Comparison of ENCODE assay signal across 21 mouse cellular contexts in genomic region chr3:84076543-84077332, GRCm38 (mm10). TPM values are rescaled to one million over a fixed set of nuclear protein-coding genes. Genes with fewer than 3 reads are reported as not detected.
A peak's percentile ranks its signal among the peaks of the same experiment; 100 is the strongest.
DNase-seq lines count a peak whose midpoint lies in the region; ATAC-seq and TF ChIP-seq lines count a peak whose summit lies in the region.
"Had no signal": no experiment of that assay in that cellular context is flagged by ENCODE, and none has a peak within 500 bp of the region (broad histone marks: within the 10 kb centered on the region; RNA-seq: fewer than 3 reads in every experiment).

No protein-coding gene starts in this region.

- no peaks in the 10 kb centered on the region for H3K27me3 ChIP-seq in heart, embryonic 16.5 days (ENCODE audit: control insufficient read depth, insufficient read depth, low read length)
- H3K27me3 ChIP-seq in liver, postnatal 0 days (ENCODE audit: insufficient read depth, low read length), result no peaks in the 10 kb centered on the region
- H3K27me3 ChIP-seq: forebrain, embryonic 13.5 days; hindbrain, embryonic 15.5 days; limb, embryonic 13.5 days; liver, embryonic 13.5 days; midbrain, embryonic 12.5 days; Patski had no signal

- no peak overlapping the region for H3K4me2 ChIP-seq in heart, embryonic 16.5 days (ENCODE audit: low read depth, low read length)
- no peak overlapping the region for H3K4me2 ChIP-seq in liver, postnatal 0 days (ENCODE audit: low read depth, low read length)
- H3K4me2 ChIP-seq: forebrain, embryonic 13.5 days; hindbrain, embryonic 15.5 days; limb, embryonic 13.5 days; liver, embryonic 13.5 days; midbrain, embryonic 12.5 days had no signal

- WGBS in heart, embryonic 16.5 days, result 72% methylated on average over 13 of the region's 13 CpGs
- WGBS in liver, postnatal 0 days (ENCODE audit: insufficient replicate concordance), result 70% methylated on average over 13 of the region's 13 CpGs
- 66% methylated on average over 13 of the region's 13 CpGs for WGBS in bone marrow, adult 2 months

- no peak overlapping the region for H3K4me3 ChIP-seq in heart, embryonic 16.5 days (ENCODE audit: low read length)
- H3K4me3 ChIP-seq in liver, postnatal 0 days (ENCODE audit: low read depth, low read length), result no peak overlapping the region
- no peak overlapping the region for H3K4me3 ChIP-seq in bone marrow, adult 2 months (replicated peaks; ENCODE audit: control insufficient read depth, low read depth, low read length)
- H3K4me3 ChIP-seq: forebrain, embryonic 13.5 days; hindbrain, embryonic 15.5 days; limb, embryonic 13.5 days; liver, embryonic 13.5 days; midbrain, embryonic 12.5 days had no signal

- TF ChIP-seq EP300 in liver, postnatal 0 days (IDR thresholded peaks at IDR 0.05; ENCODE audit: low read depth), result no peak

- no peak for DNase-seq in heart, adult 9 months (ENCODE audit: low spot score in 2 of 2)
- DNase-seq in liver, postnatal 0 days, result no peak
- no peak for DNase-seq in liver
- no peak for DNase-seq in embryo, embryonic 11 days
- DNase-seq: adrenal gland, postnatal 25 days; cerebellum, adult 2 months; cerebellum, postnatal 25 days; gastrocnemius, postnatal 14 days; heart, adult 18-20 months; kidney, adult 8-10 months; liver, embryonic 13.5 days had no signal

- ATAC-seq in heart, embryonic 16.5 days (replicated peaks; ENCODE audit: extremely low read depth, insufficient read depth, low FRiP score), result no peak
- ATAC-seq in liver, postnatal 0 days, result no peak
- 0 out of 2 replicates have a peak, but pooled peaks have one; percentile 34 for ATAC-seq in megakaryocyte-erythroid progenitor cell, adult 5-6 weeks (replicated peaks; ENCODE audit: low FRiP score, low TSS enrichment, poor library complexity, severe bottlenecking)
- ATAC-seq: forebrain, embryonic 13.5 days; Patski had no signal

- TF ChIP-seq CTCF in liver, postnatal 0 days (IDR thresholded peaks at IDR 0.05; ENCODE audit: low read depth), result 0 out of 2 replicates have a peak, but pooled peaks have one; percentile 16
- 0 out of 2 replicates have a peak, but pooled peaks have one; percentile 3 for TF ChIP-seq CTCF in bone marrow, adult 2 months (IDR thresholded peaks at IDR 0.05; ENCODE audit: control insufficient read depth, insufficient read depth, low read length)

- H3K9me3 ChIP-seq in heart, embryonic 16.5 days (replicated peaks; ENCODE audit: control insufficient read depth, low read length), result 0 out of 2 replicates have a peak, but pooled peaks cover 3% of the 10 kb centered on the region
- no peaks in the 10 kb centered on the region for H3K9me3 ChIP-seq in liver, postnatal 0 days (ENCODE audit: low read length)
- H3K9me3 ChIP-seq: forebrain, embryonic 13.5 days; hindbrain, embryonic 15.5 days; liver, embryonic 13.5 days; midbrain, embryonic 12.5 days had no signal

- TF ChIP-seq POLR2A in bone marrow, adult 2 months (IDR thresholded peaks at IDR 0.05; ENCODE audit: borderline replicate concordance, control insufficient read depth, low read depth, low read length), result no peak

- peaks cover 8% of the 10 kb centered on the region; the same call in 1 of the 2 replicates for H3K4me1 ChIP-seq in heart, embryonic 16.5 days (ENCODE audit: control insufficient read depth, insufficient read depth, low read length)
- peaks cover 2% of the 10 kb centered on the region; the same call in 1 of the 2 replicates for H3K4me1 ChIP-seq in liver, postnatal 0 days (ENCODE audit: insufficient read depth)
- peaks cover 4% of the 10 kb centered on the region; the same call in 1 of the 2 replicates for H3K4me1 ChIP-seq in bone marrow, adult 2 months (ENCODE audit: control insufficient read depth, insufficient read depth, low read length)
- H3K4me1 ChIP-seq: forebrain, embryonic 13.5 days; hindbrain, embryonic 15.5 days; liver, embryonic 13.5 days had no signal

- 0 out of 2 replicates have a peak overlapping the region, but pooled peaks have one; percentile 46 for H3K27ac ChIP-seq in heart, embryonic 16.5 days (ENCODE audit: low read length)
- no peak overlapping the region for H3K27ac ChIP-seq in liver, postnatal 0 days (ENCODE audit: low read depth)
- H3K27ac ChIP-seq in bone marrow, adult 2 months (ENCODE audit: control insufficient read depth, insufficient read depth, low read depth, low read length, poor library complexity), result no peak overlapping the region
- H3K27ac ChIP-seq: forebrain, embryonic 13.5 days; hindbrain, embryonic 15.5 days; kidney, postnatal 0 days; limb, embryonic 13.5 days; liver, embryonic 13.5 days; macrophage; midbrain, embryonic 12.5 days had no signal

- no peak overlapping the region for H3K9ac ChIP-seq in heart, embryonic 16.5 days (ENCODE audit: low read length)
- H3K9ac ChIP-seq in liver, postnatal 0 days (replicated peaks), result no peak overlapping the region
- H3K9ac ChIP-seq: forebrain, embryonic 13.5 days; hindbrain, embryonic 15.5 days; limb, embryonic 13.5 days; liver, embryonic 13.5 days; midbrain, embryonic 12.5 days had no signal

- H3K36me3 ChIP-seq in heart, embryonic 16.5 days (ENCODE audit: control insufficient read depth, insufficient read depth), result no peaks in the 10 kb centered on the region
- H3K36me3 ChIP-seq in liver, postnatal 0 days (replicated peaks; ENCODE audit: insufficient read depth, low read length), result no peaks in the 10 kb centered on the region
- H3K36me3 ChIP-seq: hindbrain, embryonic 15.5 days; limb, embryonic 13.5 days; liver, embryonic 13.5 days; midbrain, embryonic 12.5 days had no signal

RNA-seq across cellular contexts. Expression of gene Tmem131l, which starts 36.8 kb away (rescaled TPM):
- polyA plus RNA-seq in heart, embryonic 16.5 days (2015; fragmentation: Nextera tagmentation; extraction: Ambion mirVana), result 35.5 and 47.8 TPM in 2 replicates
- 19.1 and 20.2 TPM in 2 replicates for polyA plus RNA-seq in liver, postnatal 0 days (2015; fragmentation: Nextera tagmentation; extraction: Ambion mirVana)
- 332 and 484 TPM in 2 replicates for polyA plus RNA-seq in bone marrow, adult 2 months (2011; ENCODE audit: insufficient read depth, insufficient read length, low replicate concordance, missing spikeins)
- 103 and 106 TPM in 2 replicates for total RNA-seq in megakaryocyte-erythroid progenitor cell, adult 5-6 weeks (2014; fragmentation: Nextera tagmentation)
- total RNA-seq in megakaryocyte-erythroid progenitor cell, adult 5-6 weeks (2017), result 32.7 and 42.1 TPM in 2 replicates
